Mouse (Mus musculus): ENCODE results near the gene Mdm2. TPM values are rescaled to one million over a fixed set of nuclear protein-coding genes. Genes with fewer than 3 reads are reported as not detected.
"Not testable (repeated sequence)": the region's sequence is repeated elsewhere in the genome, so short reads cannot be mapped to it uniquely, and the experiment has no call there.

Mdm2 gene
- polyA plus RNA-seq, 1 experiment from 2014 or later, result 35.1 TPM

- no peaks in the 10 kb centered on the region for H3K27me3 ChIP-seq (replicated peaks)
- 0 out of 2 replicates have a peak within 1 kb of the TSS, but pooled peaks have one; percentile 54 for H3K27ac ChIP-seq
- peaks cover 20% of the 10 kb centered on the region for H3K36me3 ChIP-seq
- H3K9me3 ChIP-seq, result no peaks in the 10 kb centered on the region
- 0 out of 2 replicates have a peak, but pooled peaks cover 7% of the 10 kb centered on the region for H3K4me1 ChIP-seq (replicated peaks)
- WGBS, result 17% methylated on average over 33 of the region's 46 CpGs
- peak; percentile 97 for ATAC-seq
- H3K4me2 ChIP-seq (replicated peaks), result peak within 1 kb of the TSS; percentile 87
- H3K9ac ChIP-seq, result peak within 1 kb of the TSS; percentile 58
- peak within 1 kb of the TSS; percentile 51 for H3K4me3 ChIP-seq (replicated peaks)
Measured at GRCm38 (mm10) chr10:117746297-117746883, 35.8 kb upstream of the Mdm2 start, which contains the start of gene Slc35e3. Gene Slc35e3, minus strand, starts transcription at chr10:117746365.

- H3K27ac ChIP-seq; H3K27me3 ChIP-seq (replicated peaks); H3K4me1 ChIP-seq (replicated peaks); H3K9me3 ChIP-seq: not testable (repeated sequence)
- H3K9ac ChIP-seq, result peak overlapping the region; percentile 58
- H3K36me3 ChIP-seq, result peaks cover 13% of the 10 kb centered on the region
- peak overlapping the region; percentile 87 for H3K4me2 ChIP-seq (replicated peaks)
- H3K4me3 ChIP-seq (replicated peaks), result peak overlapping the region; percentile 51
- ATAC-seq, result peak; percentile 34
- WGBS, result 1% methylated on average over 14 of the region's 46 CpGs
Measured at GRCm38 (mm10) chr10:117745570-117746296, 35.2 kb upstream of the Mdm2 start.

GRCm38 (mm10) chr10:117743917-117744316 lies 33.4 kb upstream of the Mdm2 start:
- Histone ChIP-seq H3K4me2 (replicated peaks) (no peak overlapping the region), H3K9ac (no peak overlapping the region), H3K4me1 (replicated peaks) (0 out of 2 replicates have a peak, but pooled peaks cover 7% of the 10 kb centered on the region), H3K36me3 (peaks cover 4% of the 10 kb centered on the region), H3K4me3 (replicated peaks) (no peak overlapping the region), H3K27me3 (replicated peaks) (no peaks in the 10 kb centered on the region), H3K27ac (no peak overlapping the region), H3K9me3 (no peaks in the 10 kb centered on the region)
- 76% methylated on average over 4 of the region's 4 CpGs for WGBS
- ATAC-seq, result no peak

- Histone ChIP-seq H3K27ac (no peak overlapping the region), H3K9me3 (no peaks in the 10 kb centered on the region), H3K4me2 (replicated peaks) (no peak overlapping the region), H3K4me1 (replicated peaks) (0 out of 2 replicates have a peak, but pooled peaks cover 7% of the 10 kb centered on the region), H3K4me3 (replicated peaks) (no peak overlapping the region), H3K27me3 (replicated peaks) (no peaks in the 10 kb centered on the region), H3K36me3 (peaks cover 3% of the 10 kb centered on the region; the same call in 1 of the 2 replicates), H3K9ac (no peak overlapping the region)
- ATAC-seq, result no peak
- 86% methylated on average over 2 of the region's 2 CpGs for WGBS
Measured at GRCm38 (mm10) chr10:117743182-117743581, 32.6 kb upstream of the Mdm2 start.

DNA sequence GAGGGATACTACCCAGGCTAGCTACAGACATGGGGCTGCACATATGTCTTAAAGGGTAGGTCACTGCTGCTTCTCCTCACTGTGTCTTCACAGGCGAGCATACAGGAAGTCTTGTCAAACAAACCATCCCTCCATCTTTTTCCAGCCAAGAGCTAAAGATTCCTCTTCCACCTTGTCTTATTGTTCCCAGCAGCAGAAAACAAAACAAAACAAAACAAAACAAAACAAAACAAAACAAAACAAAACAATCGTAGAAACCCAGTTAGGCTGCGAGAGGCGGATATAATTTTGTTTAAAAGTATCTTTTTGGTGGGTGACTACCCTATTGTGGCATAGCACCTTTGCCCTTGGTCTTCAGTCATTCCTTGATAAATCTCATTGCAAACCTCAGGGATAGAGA lies 32.1 kb upstream of the Mdm2 start:
- Histone ChIP-seq H3K4me2 (replicated peaks) (no peak overlapping the region), H3K4me1 (replicated peaks) (0 out of 2 replicates have a peak, but pooled peaks cover 7% of the 10 kb centered on the region), H3K27me3 (replicated peaks) (no peaks in the 10 kb centered on the region), H3K4me3 (replicated peaks) (no peak overlapping the region), H3K27ac (no peak overlapping the region), H3K36me3 (peaks cover 5% of the 10 kb centered on the region; the same call in 1 of the 2 replicates), H3K9ac (no peak overlapping the region), H3K9me3 (no peaks in the 10 kb centered on the region)
- 84% methylated on average over 4 of the region's 4 CpGs for WGBS
- ATAC-seq, result no peak

DNA sequence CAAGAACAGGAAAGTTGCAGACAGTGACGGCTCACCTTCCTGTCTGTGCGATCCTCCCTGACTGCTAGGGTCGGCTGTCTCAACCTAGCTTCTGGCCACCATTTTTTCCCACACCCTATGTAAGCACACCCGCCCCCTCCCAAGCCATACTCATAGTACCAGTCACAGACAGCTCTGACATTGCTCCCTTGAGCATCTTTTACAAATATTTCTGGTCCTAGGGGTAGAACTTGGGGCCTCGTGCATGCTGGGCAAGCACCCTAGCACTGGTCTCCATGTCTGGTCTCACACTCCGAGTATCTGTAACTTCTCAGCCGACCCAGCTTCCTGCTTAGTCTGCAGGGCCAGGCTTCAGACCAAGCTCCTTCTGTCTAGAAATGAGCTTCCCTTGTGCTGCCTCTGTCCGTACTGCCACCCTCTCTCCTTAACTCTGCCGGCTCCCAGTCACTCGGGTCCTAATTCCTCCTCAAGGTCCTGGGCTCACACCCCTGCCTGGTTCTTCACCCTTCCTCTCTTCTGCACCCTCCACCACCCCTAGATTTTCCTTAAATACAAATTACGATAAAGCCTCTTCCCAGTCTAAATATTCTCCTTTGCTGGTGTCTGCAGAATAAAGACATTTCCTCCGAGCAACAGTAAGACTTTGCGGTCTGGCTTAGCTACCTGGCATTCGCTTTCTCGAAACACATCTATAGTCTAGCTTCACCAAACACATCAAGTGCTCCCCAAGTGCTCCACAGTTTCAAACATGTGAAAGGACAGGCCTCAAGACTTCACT lies 31.3 kb upstream of the Mdm2 start:
- ATAC-seq, result no peak
- H3K4me1 ChIP-seq (replicated peaks), result 0 out of 2 replicates have a peak, but pooled peaks cover 7% of the 10 kb centered on the region
- no peak overlapping the region for H3K4me2 ChIP-seq (replicated peaks)
- 79% methylated on average over 15 of the region's 15 CpGs for WGBS
- H3K4me3 ChIP-seq (replicated peaks), result no peak overlapping the region
- H3K36me3 ChIP-seq, result peaks cover 5% of the 10 kb centered on the region; the same call in 1 of the 2 replicates
- no peaks in the 10 kb centered on the region for H3K27me3 ChIP-seq (replicated peaks)
- no peaks in the 10 kb centered on the region for H3K9me3 ChIP-seq
- H3K27ac ChIP-seq, result no peak overlapping the region
- H3K9ac ChIP-seq, result no peak overlapping the region

GRCm38 (mm10) chr10:117740921-117741320 lies 30.4 kb upstream of the Mdm2 start:
- 85% methylated on average over 9 of the region's 9 CpGs for WGBS
- no peak for ATAC-seq
- Histone ChIP-seq H3K27me3 (replicated peaks) (no peaks in the 10 kb centered on the region), H3K4me1 (replicated peaks) (0 out of 2 replicates have a peak, but pooled peaks cover 7% of the 10 kb centered on the region), H3K27ac (no peak overlapping the region), H3K4me3 (replicated peaks) (no peak overlapping the region), H3K4me2 (replicated peaks) (no peak overlapping the region), H3K36me3 (peaks cover 7% of the 10 kb centered on the region; the same call in 1 of the 2 replicates), H3K9me3 (no peaks in the 10 kb centered on the region), H3K9ac (no peak overlapping the region)

- H3K4me1 ChIP-seq (replicated peaks), result 0 out of 2 replicates have a peak, but pooled peaks cover 4% of the 10 kb centered on the region
- no peak overlapping the region for H3K4me2 ChIP-seq (replicated peaks)
- H3K9me3 ChIP-seq, result no peaks in the 10 kb centered on the region
- H3K27ac ChIP-seq, result no peak overlapping the region
- no peak overlapping the region for H3K4me3 ChIP-seq (replicated peaks)
- WGBS, result 98% methylated on average over 10 of the region's 10 CpGs
- no peak overlapping the region for H3K9ac ChIP-seq
- H3K36me3 ChIP-seq, result peaks cover 7% of the 10 kb centered on the region; the same call in 1 of the 2 replicates
- ATAC-seq, result no peak
- H3K27me3 ChIP-seq (replicated peaks), result no peaks in the 10 kb centered on the region
Measured at GRCm38 (mm10) chr10:117740171-117740570, 29.6 kb upstream of the Mdm2 start.

DNA sequence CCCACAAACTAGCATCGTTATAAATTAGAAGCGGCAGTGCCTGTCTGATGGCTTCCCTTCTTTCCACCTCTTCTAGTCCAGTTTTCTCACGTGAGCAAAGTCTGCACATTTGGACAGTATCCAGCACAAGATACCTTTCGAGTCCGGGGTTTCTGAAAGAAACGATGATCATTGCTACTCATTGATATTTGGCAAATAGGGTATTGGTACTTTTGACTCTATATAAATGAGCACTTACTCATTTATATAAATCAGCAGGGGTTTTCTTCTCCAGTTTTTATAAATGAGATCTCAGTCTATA lies 29.0 kb upstream of the Mdm2 start:
- no peak for ATAC-seq
- Histone ChIP-seq H3K27me3 (replicated peaks) (no peaks in the 10 kb centered on the region), H3K4me2 (replicated peaks) (no peak overlapping the region), H3K4me1 (replicated peaks) (no peaks in the 10 kb centered on the region), H3K4me3 (replicated peaks) (no peak overlapping the region), H3K27ac (no peak overlapping the region), H3K9me3 (no peaks in the 10 kb centered on the region), H3K9ac (no peak overlapping the region), H3K36me3 (peaks cover 7% of the 10 kb centered on the region; the same call in 1 of the 2 replicates)
- WGBS, result 94% methylated on average over 6 of the region's 6 CpGs

DNA sequence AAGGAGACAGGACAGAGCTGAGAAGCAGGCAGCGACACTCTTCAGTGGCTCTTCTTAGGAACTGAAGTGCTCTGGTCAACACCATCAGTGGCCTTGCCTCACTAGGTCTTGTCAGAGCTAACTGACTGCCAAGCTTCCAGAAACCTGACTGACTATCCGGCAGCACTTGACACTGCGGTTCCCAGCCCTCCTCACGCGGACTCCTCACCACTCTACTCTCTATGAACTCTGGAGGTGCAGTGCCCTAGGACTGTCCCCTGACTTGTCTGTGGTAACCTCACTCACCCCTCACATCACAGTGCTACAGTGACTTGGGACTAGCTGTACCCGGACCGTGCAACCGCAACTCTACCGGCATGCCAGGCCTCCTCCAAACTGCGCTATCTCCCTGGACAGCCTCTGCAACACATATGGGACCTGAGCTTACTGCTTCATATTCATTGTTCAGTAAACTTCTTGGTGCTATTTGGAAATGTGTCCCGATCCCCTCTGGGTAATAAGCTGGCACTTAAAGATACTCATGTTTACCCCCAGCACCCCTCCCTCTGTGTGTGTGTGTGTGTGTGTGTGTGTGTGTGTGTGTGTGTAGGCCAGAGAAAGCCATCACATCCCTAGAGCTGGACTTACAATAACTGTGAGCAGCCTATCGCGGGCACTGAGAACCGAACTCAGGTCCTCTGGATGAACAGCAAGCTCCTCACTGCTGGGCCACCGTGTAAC lies 28.5 kb upstream of the Mdm2 start:
- no peak overlapping the region for H3K9ac ChIP-seq
- H3K4me1 ChIP-seq (replicated peaks), result no peaks in the 10 kb centered on the region
- H3K27ac ChIP-seq, result no peak overlapping the region
- H3K4me2 ChIP-seq (replicated peaks), result no peak overlapping the region
- H3K36me3 ChIP-seq, result peaks cover 7% of the 10 kb centered on the region; the same call in 1 of the 2 replicates
- no peaks in the 10 kb centered on the region for H3K9me3 ChIP-seq
- 94% methylated on average over 15 of the region's 15 CpGs for WGBS
- H3K27me3 ChIP-seq (replicated peaks), result no peaks in the 10 kb centered on the region
- no peak overlapping the region for H3K4me3 ChIP-seq (replicated peaks)
- ATAC-seq, result no peak

DNA sequence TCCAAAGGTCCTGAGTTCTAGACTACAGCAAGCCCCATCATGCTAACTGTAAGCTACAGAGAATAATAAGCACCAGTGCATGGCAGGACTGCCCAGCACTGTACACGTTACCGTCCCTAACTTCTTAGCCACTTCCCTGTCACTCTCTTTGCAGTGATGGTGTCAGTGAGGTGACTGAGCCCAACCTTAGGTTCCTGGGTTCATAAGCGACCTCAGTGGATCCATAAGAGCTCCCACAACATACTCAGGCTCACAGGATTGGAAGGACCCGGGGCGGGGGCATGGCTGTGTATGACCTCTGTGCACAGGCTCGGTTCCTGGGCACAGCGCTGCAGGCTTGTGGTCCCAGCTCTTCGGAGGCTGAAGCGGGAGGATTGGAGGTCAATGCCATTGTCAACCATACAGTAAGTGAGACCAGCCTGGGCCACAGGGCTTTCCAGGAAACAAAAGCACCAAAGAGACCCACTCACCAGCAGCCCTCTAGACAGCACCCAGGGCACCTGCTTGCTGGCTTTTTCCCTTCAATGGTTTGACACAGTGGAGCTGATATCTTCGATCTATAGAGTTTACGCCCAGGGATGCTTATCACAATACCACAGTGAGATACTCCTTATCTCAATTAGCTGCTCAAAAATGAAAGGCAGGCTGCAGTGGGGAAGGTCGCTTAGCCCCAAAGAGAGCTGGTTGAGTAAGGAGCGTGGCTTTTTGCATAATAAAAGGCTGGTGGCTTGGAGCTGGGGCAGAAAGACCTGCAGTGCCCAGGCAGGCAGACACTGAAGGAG lies 27.8 kb upstream of the Mdm2 start:
- WGBS, result 87% methylated on average over 13 of the region's 13 CpGs

More for the DNA sequence above, 27.8 kb upstream of the Mdm2 start:
- no peaks in the 10 kb centered on the region for H3K4me1 ChIP-seq (replicated peaks)
- H3K4me2 ChIP-seq (replicated peaks), result no peak overlapping the region
- H3K4me3 ChIP-seq (replicated peaks), result no peak overlapping the region
- H3K27ac ChIP-seq, result no peak overlapping the region
- ATAC-seq, result no peak
- no peaks in the 10 kb centered on the region for H3K27me3 ChIP-seq (replicated peaks)
- H3K9ac ChIP-seq, result no peak overlapping the region
- peaks cover 7% of the 10 kb centered on the region; the same call in 1 of the 2 replicates for H3K36me3 ChIP-seq
- H3K9me3 ChIP-seq, result no peaks in the 10 kb centered on the region
